Mouse (Mus musculus) spleen, adult 2 months (tissue): ENCODE data around the gene Gpc6.

Source experiments
- CTCF ChIP-seq: fragments of 200-500 bp; IDR thresholded peaks from 2 replicates; pipeline ENCODE4 v1.5.1; 2011; ENCODE audit warnings: mild to moderate bottlenecking, inconsistent platforms; ENCODE audit not compliant: insufficient read depth, insufficient read length, insufficient replicate concordance; ENCODE audit errors: extremely low read depth
- POLR2A ChIP-seq: fragments of 200-500 bp; IDR thresholded peaks from 2 replicates; pipeline ENCODE4 v1.6.1; 2011; ENCODE audit warnings: low read depth, low read length, inconsistent platforms

- TF ChIP-seq CTCF = no peak
- no peak for TF ChIP-seq POLR2A
These were observed 230.9 kb downstream of the Gpc6 start for GRCm38 (mm10) chr14:117155884-117156465.
